Mouse (Mus musculus) gastrocnemius, adult 8-10 months (tissue): ENCODE data around the gene Gnai2. TPM values are rescaled to one million over a fixed set of nuclear protein-coding genes. Genes with fewer than 3 reads are reported as not detected.

Experiments
- DNase-seq, 2 experiments: peaks; one replicate each; pipeline ENCODE4 v3.0.0; 2022; ENCODE audit warnings: low spot score in 2 of 2
- total RNA-seq, 4 experiments: library from RNA; stranded (reverse); gene quantifications; 2 replicates each; pipeline ENCODE4 v1.2.4; 2022

Gene Gnai2
- total RNA-seq, 4 experiments from 2014 or later: 62.4 to 78.5 (median 71.2) TPM

DNA sequence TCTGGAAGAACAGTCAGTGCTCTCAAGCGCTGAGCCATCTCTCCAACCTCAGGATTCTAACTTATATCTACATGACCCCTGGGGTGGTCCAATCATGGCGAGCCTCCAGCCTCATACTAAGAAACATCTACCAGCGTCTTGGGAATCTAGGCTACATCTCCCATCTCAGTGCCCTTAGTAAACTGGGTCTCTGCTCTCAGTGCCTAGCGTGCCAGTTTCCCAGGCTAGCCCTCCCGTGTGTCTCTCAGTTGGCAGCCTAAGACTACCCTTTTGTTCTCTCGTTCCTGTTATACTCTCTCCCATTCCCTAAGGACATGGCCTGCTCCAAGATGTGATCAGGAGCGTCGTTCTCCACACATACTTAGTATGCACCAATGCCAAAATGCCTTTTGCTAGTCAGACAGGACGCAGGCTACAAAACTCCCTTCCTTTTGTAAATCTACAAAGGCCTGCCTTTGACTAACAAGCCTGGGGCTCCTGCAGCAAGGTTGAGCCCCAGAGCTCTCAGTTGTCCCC lies 3.8 kb downstream of the Gnai2 start:
- DNase-seq: no peak

DNA sequence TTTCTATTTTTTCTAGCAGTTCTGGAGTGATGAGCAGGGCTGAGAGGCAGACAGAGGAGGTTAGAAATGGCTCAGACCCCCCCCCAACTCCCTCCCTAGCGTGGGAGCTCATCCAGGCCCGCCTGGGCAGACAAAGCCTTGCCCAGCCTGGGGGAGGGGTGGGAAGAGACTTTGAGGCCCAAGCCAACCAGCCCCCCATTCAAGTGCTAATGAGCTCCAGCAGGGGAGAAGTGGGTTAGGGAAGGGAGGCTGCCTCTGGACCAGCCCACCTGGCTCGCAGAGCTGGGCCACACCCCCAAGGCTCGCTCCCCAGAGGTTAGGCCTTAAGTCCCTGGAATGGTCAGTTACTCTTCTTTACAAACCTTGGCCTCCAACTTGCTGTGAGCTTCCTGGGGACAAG lies 4.6 kb downstream of the Gnai2 start:
- DNase-seq: no peak

DNA sequence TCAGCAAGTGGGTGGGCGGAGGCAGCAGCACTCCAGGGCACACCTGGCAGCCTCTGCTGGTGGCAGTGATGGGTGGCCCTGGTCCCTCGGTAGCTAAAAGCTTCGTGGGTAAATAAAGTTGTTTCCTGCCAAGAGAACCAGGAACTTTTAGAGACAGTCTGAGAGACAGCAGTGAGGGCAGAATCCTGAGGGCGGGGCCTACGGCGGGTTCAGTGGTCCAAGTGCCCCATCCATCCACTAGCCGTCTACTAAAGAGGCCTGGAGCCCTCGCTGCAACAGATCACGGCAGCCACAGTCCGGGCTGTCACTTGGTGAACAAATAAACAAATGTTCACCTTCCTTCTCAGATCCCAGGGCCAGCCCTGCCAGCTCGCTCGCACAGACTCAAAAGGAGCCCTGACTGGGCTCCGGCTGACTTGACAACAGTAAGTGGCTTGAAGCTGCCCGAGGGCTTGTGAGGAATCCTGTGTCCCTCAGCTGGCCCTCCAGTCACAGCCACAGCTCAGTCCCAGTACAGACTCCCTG lies 5.2 kb downstream of the Gnai2 start:
- no peak for DNase-seq

DNA sequence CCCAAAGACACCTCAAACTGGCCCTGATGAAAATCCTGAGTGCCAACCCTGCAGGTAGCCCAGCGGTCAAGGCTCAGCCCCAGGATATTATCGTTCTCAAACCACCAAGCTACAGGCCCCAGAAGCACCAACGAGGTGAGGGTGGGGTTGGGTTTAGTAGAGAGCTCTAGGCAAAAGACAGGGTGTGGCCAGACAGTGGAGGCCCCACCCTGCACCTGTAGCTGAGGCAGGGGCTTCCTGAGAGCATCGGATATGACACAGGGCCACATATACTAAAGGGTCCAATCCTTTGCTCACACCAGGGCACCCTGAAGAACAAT lies 5.8 kb downstream of the Gnai2 start:
- DNase-seq: no peak

DNA sequence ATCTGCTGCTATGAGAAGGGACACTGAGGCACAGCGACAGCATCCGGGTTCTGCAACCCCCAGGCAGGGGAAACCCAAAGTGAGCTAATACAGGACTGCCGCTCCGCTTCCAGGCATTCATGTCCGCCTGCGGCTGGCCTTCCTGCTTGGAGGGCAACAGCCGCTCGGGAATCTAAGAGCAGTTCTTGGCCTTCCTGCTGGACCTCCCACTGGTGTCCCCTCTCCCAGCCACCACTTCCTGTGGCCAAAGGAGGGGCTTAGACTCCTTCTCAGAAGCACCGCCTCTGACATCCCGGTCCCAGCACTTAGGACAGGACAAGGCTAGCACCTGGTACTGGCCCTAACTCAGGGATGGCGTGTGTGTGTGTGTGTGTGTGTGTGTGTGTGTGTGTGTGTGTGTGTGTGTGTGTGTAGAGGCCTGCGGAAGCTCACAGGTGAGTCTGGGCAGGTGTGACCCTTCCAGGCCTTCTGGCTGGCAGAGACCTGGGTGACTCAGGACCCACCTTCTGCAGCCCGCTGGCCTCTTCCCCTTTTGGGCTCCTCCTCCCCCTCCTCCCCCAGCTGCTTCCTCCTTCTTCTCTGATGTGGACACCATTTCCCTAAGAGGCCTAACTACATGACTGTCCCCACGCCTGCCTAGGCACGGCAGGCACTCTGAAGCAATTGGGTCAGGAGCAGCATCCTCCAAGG lies 6.3 kb downstream of the Gnai2 start:
- DNase-seq: no peak

DNA sequence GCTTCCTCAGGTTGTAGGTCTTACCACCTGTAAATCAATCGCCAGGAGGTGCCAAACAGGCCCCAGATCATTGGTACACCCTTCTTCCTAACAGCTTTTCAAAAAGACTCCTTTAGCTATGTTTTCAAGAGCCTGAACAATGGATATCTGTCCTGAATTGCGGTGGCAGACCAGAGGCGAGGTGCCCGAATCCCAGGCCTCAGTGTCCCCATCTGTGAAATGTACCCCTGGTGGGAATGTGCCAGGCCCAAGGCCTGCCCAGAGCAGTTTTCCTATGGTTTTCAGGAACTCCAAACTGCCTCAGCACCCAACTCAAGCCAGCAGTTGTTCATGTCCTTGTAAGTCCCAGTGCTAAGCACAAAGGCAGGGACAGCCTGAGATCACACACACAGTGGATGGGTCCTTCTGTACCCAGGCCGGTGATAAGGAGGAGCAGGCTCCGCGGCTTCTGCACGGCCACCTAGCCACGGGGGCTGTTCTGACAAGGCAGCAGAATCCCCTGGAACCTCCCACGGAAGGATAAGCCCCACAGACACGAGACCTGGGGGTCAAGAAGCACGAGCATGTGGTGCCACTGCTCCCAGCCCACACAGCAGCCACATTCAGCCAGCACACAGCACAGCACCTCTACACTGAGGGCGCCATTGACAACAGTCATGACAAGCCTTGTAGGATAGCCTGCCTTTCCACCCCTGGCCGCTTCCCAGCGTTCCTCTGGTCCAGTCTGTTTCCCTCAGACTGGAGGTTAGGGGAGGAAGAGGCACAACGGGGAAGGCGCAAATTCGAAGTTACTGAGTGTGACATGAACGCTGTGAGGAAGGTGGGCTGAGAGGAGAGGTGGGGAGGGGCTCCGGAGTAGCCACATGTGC lies 7.5 kb downstream of the Gnai2 start:
- no peak for DNase-seq

DNA sequence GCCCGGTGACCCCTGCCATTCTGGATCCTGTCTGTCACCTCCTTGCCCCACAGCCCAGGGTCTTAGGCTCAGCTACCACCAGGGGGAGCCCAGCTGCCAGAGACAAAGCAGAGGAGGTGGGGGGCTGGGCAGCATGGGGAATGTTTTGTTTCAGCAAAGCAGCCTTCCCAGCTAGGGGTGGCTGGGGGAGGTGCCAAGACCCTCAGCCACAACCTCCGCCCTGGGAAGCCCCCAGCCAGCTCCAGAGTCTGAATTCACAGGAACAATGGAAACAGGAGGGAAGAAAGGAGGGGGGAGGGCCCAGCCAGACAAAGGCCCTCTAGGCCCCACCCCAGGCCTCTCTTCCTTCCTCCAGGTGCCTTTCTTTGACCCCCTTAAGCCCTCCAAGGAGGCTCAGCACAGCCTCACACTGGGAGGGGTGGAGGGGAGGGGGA lies 8.3 kb downstream of the Gnai2 start:
- DNase-seq: peak; percentile 62 to 70

DNA sequence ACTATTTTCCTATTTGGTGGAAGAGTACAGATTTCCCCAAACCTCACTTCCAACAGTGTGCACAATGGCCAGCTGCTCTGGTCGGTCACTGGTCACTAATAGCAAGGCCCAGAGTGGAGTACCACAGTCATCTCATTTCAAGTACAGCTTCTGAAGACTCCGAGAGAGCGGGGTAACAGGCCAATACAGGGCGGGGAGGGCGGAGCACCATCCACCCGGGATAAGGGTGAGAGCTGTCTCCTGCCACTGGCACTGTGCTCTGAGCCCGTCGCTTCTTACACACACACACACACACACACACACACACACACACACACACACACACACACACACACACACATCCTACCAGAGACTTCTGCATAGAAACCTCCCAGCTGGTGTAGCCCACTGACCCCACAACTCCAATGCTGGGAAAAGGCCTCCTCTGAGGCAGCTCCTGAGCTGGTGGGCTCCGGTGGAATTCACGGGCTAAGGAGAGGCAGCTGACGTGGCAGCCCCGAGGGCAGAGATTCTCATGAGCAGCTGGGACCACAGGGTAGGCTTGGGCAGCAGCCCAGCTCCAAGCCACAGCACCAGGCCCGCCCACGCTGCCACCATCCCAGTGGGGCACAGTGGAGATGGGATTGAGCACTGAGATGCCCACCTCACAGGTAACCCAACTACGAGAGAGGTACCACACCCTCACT lies 8.9 kb downstream of the Gnai2 start:
- DNase-seq: no peak

DNA sequence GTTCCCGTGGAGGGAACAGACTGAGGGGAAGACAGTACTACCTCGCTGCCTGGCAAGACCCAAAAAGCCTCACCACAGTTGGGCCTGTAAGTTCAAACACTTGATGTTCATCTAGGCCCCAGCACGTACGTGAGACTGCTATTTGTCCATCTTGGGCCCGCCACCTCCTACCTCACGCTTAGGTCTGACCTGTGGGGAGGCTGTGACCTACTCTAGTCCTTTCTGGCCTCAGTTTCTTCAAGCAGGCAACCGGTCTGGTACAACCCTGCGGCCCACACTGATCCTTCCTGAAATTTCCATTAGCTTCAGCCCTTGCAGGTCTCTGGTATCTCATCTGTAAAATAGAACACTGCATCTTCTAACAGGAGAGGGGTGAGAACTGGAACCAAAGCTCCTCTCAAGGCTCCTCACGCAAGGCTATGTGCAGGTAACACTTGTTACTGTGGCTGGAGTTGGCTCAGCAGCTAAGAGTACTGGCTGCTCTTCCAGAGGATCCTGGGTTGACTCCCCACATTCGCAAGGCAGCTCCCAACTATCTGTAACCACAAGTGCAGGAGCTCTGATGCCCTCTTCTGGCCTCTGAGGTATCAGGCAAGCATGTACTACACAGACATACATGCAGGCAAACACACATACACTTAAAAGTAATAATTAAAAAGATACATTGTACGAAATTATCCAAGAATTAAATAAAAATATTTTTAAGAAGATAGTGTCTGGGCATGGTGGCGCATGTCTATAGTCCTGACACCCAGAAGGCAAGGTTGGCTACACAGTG lies 9.6 kb downstream of the Gnai2 start:
- no peak for DNase-seq

DNA sequence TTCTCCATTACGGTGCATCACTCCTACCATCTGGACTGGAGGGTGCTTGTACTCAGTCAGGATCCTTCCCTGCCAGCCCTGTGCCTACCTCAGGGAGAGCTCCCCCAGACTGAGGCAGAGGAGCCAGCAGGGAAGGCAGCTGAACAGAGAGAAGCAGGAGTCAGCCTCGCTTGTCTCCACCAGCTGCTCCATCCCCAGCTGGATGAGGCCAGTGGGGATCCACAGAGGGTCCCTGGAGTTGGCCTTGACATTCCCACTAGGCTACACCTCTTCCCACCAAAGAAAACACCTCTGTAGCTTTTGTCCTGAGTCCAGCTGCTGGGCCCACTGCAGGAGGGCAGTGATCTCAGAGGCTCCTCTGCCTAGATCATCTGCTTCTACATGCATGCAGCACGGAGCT lies 10.2 kb downstream of the Gnai2 start:
- DNase-seq: no peak

DNA sequence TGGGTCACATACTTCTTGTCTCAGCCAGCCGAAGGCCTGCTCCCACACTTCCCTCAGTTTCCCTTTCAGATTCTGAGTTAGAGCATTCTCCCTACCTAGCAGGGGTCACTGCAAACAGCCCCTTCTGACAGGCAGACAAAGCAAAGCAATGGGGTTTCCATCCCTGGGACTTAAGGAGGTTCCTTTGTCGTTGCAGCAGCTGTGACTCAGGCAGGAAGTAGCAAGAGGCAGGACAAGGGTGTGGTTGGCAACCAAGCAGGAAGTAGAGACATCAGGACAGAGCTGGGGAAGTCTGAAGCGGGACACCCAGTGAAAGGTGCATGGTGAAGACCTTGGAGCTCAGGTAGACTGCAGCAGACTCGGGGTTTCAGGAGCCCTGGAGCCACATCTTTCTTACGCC lies 10.6 kb downstream of the Gnai2 start:
- DNase-seq: no peak

DNA sequence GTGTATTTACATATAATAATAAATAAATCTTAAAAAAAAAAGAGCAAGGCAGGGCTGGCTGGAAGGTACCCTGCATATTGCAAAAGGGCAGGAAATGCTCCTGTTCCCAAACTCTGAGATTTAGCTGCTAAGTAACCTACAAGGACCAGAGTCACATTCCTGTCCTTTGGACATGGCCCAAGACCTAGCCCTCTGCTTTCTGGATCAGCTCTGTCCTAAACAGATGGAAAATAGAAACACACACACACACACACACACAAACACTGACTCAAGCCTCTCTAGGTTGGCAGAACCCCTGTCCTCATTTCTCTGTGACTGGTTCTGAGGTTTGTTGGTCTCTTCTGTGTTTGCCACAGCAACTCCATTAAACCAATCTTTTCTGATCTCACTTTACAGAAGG lies 14.2 kb downstream of the Gnai2 start:
- DNase-seq: no peak

DNA sequence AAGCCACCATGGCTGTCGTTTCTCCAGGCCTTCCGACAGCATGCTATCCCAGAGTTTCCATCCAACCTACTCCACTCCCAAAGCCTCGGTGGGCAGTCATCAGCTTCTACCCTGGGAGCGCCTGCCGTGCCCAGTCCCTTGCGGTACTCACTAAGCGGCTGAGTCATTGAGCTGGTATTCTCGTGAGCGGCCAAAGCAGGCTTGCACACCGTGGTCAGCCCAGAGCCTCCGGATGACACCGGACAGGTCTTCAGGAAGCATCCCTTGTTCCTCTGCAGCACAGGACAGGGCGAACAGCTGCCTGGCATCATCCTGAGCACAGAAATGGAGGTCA lies 15.7 kb downstream of the Gnai2 start:
- DNase-seq: no peak

DNA sequence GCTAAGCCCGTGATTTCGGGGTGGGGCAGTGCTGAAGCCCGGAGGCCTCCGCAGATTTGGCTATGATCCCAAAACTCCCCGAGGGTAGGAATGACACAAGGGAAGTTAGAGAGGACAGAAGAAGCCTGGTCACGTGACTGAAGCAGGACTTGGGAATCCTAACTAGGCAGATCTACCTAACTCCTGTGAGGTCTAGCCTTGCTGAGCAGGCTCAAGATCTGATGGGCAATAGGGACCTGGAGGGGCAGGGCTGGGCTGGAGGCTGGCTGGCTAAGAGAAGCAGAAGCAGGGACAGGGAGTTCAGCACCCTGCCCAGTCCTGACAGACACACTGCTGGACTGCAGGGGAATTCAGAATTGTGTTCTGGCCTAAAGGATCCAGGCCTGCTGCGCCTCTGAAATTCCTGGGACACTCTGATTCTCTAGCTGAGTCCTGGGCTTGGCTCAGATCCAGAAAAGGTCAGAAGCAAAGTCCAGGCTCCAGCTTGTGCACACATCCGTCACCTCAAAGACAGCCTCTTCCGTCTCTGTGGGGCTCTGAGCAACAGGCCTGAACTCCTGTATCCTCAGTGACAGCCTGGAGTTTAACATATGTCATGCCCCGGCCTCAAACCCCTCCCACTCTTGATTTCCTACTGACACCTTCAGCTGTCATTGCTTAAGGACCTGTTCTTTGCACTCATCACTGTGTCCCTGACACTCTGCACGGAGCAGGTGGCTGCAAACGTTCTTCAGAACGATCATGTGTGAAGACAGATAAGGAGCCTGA lies 16.2 kb downstream of the Gnai2 start:
- DNase-seq: no peak

DNA sequence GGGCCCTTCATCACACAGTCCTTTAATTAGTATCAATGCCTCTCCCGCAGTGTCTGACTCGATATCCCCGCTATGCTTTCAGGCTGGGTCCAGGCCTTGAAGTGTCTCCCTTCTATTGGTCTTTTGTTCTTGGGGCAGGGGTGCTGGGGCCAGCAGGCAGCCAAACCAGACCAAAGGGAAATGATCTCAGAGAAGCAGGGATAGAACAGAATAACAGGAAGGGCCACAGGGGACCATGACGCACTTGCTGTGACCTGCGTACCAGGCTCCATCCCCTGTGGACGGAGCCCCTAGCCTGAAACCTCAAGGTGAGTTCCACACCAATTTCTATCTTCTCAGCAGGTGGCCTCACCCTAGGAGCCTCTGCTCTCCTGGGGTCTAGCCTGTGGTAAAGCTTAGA lies 17.1 kb downstream of the Gnai2 start:
- no peak for DNase-seq

DNA sequence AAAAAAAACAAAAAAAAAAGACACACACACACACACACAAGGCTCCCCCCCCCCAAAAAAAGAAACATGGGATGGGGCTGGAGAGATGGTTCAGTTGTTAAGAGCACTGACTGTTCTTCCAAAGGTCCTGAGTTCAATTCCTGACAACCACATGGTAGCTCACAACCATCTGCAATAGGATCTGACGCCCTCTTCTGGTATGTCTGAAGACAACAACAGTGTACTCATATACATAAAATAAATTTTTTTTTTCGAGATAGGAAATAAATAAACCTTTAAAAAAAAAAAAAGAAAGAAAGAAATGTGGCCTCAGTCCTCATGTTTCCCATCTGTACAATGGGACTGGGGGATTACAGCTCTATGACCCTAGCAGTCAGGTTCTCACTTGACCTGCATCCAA lies 17.7 kb downstream of the Gnai2 start:
- DNase-seq: no peak

DNA sequence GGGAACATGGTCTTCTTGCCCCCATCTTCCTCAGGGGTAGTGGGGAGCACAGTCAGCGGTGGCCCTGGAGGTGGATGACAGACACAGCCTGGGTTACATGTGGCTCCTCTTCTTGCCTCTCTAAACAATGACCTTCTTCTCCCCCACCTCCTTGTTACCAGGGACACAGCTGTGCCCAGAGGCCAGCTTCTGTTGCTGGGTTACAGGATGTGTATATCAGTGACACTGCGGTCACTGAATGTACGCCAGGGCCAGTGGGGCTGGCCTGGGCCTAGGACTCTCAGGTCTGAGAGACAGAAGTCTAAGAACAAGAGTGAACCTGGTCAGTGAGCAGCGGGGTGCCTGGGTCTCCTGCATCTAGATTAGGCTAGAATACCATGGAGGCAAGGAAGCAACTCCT lies 20.1 kb downstream of the Gnai2 start:
- DNase-seq: no peak

DNA sequence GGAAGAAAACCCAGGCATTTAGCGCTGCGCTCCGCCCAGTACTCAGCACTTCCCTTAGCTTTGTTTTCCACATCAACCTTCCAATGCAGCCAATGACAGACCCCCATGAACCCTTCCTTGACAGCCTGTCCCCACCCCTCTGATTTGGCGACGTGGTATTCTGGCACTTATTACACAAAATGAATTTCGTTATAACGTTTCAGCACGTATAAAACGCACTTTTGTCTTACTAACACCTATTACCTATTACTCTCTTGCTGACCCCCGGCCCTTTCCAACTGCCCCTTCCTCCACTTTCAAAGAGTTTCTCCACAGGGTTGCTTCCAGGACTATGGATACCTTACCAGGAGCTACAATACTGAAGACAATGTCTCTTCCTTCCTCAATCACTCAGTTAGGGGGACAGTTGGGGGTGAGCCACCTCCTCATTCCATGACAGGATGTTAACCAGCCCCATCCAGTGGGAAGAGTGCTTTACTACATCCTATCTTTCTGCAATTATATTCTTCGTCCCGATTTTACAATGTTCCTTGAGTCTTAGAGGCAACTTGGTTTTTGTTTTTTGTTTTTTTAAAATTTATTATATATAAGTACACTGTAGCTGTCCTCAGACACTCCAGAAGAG lies 22.1 kb downstream of the Gnai2 start:
- no peak for DNase-seq

DNA sequence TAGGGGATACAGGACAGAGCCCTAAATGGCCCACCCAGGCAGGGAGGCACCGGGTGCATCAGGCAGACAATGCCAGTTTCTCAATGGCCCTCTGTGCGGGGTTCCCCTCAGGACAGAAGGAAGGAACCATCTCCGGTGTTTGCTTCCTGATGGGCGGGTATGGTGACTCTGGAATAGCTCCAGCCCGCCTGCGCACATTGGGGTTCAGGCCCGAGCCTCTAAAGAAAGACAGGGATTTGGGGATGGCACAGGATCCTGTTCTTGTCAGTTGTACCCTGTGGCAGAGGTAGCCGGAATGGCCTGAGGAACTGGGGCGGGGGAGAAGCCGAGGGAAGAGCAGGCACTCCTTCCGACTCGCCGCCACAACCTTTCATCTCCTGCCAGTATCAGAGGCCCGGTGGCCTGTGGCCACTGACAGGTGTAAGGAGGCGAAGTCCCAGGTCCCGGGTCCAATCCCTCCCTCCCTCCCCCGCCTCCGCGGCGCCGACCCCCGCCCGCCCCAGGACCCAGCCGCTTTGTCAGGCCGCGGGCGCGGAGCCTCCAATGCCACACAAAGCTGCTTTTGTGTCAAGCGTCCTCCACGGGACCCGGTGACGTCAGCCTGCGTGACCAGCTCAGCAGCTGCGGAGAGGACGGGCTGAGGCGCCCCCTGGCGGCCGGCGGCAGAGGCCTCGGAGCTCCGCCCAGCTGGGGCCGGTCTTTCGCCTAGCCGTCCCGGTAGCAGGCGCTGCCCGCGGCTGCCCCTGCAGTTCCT lies 22.8 kb downstream of the Gnai2 start:
- peak; percentile 95 to 97 for DNase-seq
